Mouse (Mus musculus): ENCODE results near the gene Kdm5b. TPM values are rescaled to one million over a fixed set of nuclear protein-coding genes. Genes with fewer than 3 reads are reported as not detected.

The Kdm5b gene
- polyA plus RNA-seq, 1 experiment from 2014 or later: 75.9 TPM

- Histone ChIP-seq H3K4me3 (ENCODE audit: low read length) (no peak overlapping the region), H3K27ac (ENCODE audit: low read depth, low read length) (no peak overlapping the region), H3K9me3 (ENCODE audit: control insufficient read depth, low read length) (no peaks in the 10 kb centered on the region), H3K9ac (ENCODE audit: low read depth, low read length) (no peak overlapping the region), H3K27me3 (ENCODE audit: control insufficient read depth, insufficient read depth, low read length) (no peaks in the 10 kb centered on the region), H3K4me1 (ENCODE audit: control insufficient read depth, insufficient read depth, low read length) (no peaks in the 10 kb centered on the region), H3K4me2 (replicated peaks; ENCODE audit: low read depth, low read length) (no peak overlapping the region), H3K36me3 (ENCODE audit: control insufficient read depth, insufficient read depth, low read length) (peaks cover 72% of the 10 kb centered on the region)
- 94% methylated on average over 2 of the region's 2 CpGs for WGBS
- no peak for ATAC-seq (ENCODE audit: low FRiP score, low TSS enrichment)
Observed at GRCm38 (mm10) chr1:134614988-134615387, 55.0 kb downstream of the Kdm5b start.

- H3K4me2 ChIP-seq (replicated peaks; ENCODE audit: low read depth, low read length): no peak overlapping the region
- no peak overlapping the region for H3K27ac ChIP-seq (ENCODE audit: low read depth, low read length)
- H3K9me3 ChIP-seq (ENCODE audit: control insufficient read depth, low read length): no peaks in the 10 kb centered on the region
- WGBS: 89% methylated on average over 9 of the region's 9 CpGs
- no peak overlapping the region for H3K4me3 ChIP-seq (ENCODE audit: low read length)
- H3K36me3 ChIP-seq (ENCODE audit: control insufficient read depth, insufficient read depth, low read length): peaks cover 83% of the 10 kb centered on the region
- H3K4me1 ChIP-seq (ENCODE audit: control insufficient read depth, insufficient read depth, low read length): no peaks in the 10 kb centered on the region
- no peak for ATAC-seq (ENCODE audit: low FRiP score, low TSS enrichment)
- no peak overlapping the region for H3K9ac ChIP-seq (ENCODE audit: low read depth, low read length)
- H3K27me3 ChIP-seq (ENCODE audit: control insufficient read depth, insufficient read depth, low read length): no peaks in the 10 kb centered on the region
Observed at GRCm38 (mm10) chr1:134617656-134618055, 57.7 kb downstream of the Kdm5b start.

GRCm38 (mm10) chr1:134625325-134625724 is 65.4 kb downstream of the Kdm5b start:
- 93% methylated on average over 4 of the region's 4 CpGs for WGBS
- Histone ChIP-seq H3K9ac (ENCODE audit: low read depth, low read length) (no peak overlapping the region), H3K36me3 (ENCODE audit: control insufficient read depth, insufficient read depth, low read length) (peaks cover 98% of the 10 kb centered on the region), H3K4me1 (ENCODE audit: control insufficient read depth, insufficient read depth, low read length) (no peaks in the 10 kb centered on the region), H3K9me3 (ENCODE audit: control insufficient read depth, low read length) (no peaks in the 10 kb centered on the region), H3K4me3 (ENCODE audit: low read length) (no peak overlapping the region), H3K27ac (ENCODE audit: low read depth, low read length) (no peak overlapping the region), H3K27me3 (ENCODE audit: control insufficient read depth, insufficient read depth, low read length) (no peaks in the 10 kb centered on the region), H3K4me2 (replicated peaks; ENCODE audit: low read depth, low read length) (no peak overlapping the region)
- ATAC-seq (ENCODE audit: low FRiP score, low TSS enrichment): no peak

- Histone ChIP-seq H3K4me2 (replicated peaks; ENCODE audit: low read depth, low read length) (no peak overlapping the region), H3K27me3 (ENCODE audit: control insufficient read depth, insufficient read depth, low read length) (no peaks in the 10 kb centered on the region), H3K9me3 (ENCODE audit: control insufficient read depth, low read length) (no peaks in the 10 kb centered on the region), H3K9ac (ENCODE audit: low read depth, low read length) (no peak overlapping the region), H3K27ac (ENCODE audit: low read depth, low read length) (no peak overlapping the region), H3K36me3 (ENCODE audit: control insufficient read depth, insufficient read depth, low read length) (peaks cover 93% of the 10 kb centered on the region), H3K4me3 (ENCODE audit: low read length) (no peak overlapping the region), H3K4me1 (ENCODE audit: control insufficient read depth, insufficient read depth, low read length) (no peaks in the 10 kb centered on the region)
- ATAC-seq (ENCODE audit: low FRiP score, low TSS enrichment): no peak
- WGBS: 92% methylated on average over 10 of the region's 10 CpGs
Observed at GRCm38 (mm10) chr1:134629455-134629854, 69.5 kb downstream of the Kdm5b start.

GRCm38 (mm10) chr1:134634296-134634695 is 74.3 kb downstream of the Kdm5b start:
- 80% methylated on average over 7 of the region's 7 CpGs for WGBS
- no peak overlapping the region for H3K4me3 ChIP-seq (ENCODE audit: low read length)
- ATAC-seq (ENCODE audit: low FRiP score, low TSS enrichment): no peak
- peaks cover 2% of the 10 kb centered on the region; the same call in 1 of the 2 replicates for H3K4me1 ChIP-seq (ENCODE audit: control insufficient read depth, insufficient read depth, low read length)
- H3K4me2 ChIP-seq (replicated peaks; ENCODE audit: low read depth, low read length): no peak overlapping the region
- no peaks in the 10 kb centered on the region for H3K27me3 ChIP-seq (ENCODE audit: control insufficient read depth, insufficient read depth, low read length)
- H3K9me3 ChIP-seq (ENCODE audit: control insufficient read depth, low read length): no peaks in the 10 kb centered on the region
- peaks cover 45% of the 10 kb centered on the region for H3K36me3 ChIP-seq (ENCODE audit: control insufficient read depth, insufficient read depth, low read length)
- H3K9ac ChIP-seq (ENCODE audit: low read depth, low read length): no peak overlapping the region
- H3K27ac ChIP-seq (ENCODE audit: low read depth, low read length): no peak overlapping the region

- peak; percentile 44 for ATAC-seq (ENCODE audit: low FRiP score, low TSS enrichment)
- peaks cover 26% of the 10 kb centered on the region for H3K36me3 ChIP-seq (ENCODE audit: control insufficient read depth, insufficient read depth, low read length)
- peaks cover 2% of the 10 kb centered on the region; the same call in 1 of the 2 replicates for H3K4me1 ChIP-seq (ENCODE audit: control insufficient read depth, insufficient read depth, low read length)
- no peaks in the 10 kb centered on the region for H3K9me3 ChIP-seq (ENCODE audit: control insufficient read depth, low read length)
- H3K27ac ChIP-seq (ENCODE audit: low read depth, low read length): no peak overlapping the region
- no peaks in the 10 kb centered on the region for H3K27me3 ChIP-seq (ENCODE audit: control insufficient read depth, insufficient read depth, low read length)
- H3K4me2 ChIP-seq (replicated peaks; ENCODE audit: low read depth, low read length): no peak overlapping the region
- H3K4me3 ChIP-seq (ENCODE audit: low read length): no peak overlapping the region
- 80% methylated on average over 3 of the region's 3 CpGs for WGBS
- H3K9ac ChIP-seq (ENCODE audit: low read depth, low read length): no peak overlapping the region
Observed at GRCm38 (mm10) chr1:134636245-134636644, 76.3 kb downstream of the Kdm5b start.

- Histone ChIP-seq H3K9ac (ENCODE audit: low read depth, low read length) (no peak overlapping the region), H3K4me1 (ENCODE audit: control insufficient read depth, insufficient read depth, low read length) (peaks cover 2% of the 10 kb centered on the region; the same call in 1 of the 2 replicates), H3K36me3 (ENCODE audit: control insufficient read depth, insufficient read depth, low read length) (peaks cover 22% of the 10 kb centered on the region), H3K4me2 (replicated peaks; ENCODE audit: low read depth, low read length) (no peak overlapping the region), H3K27me3 (ENCODE audit: control insufficient read depth, insufficient read depth, low read length) (no peaks in the 10 kb centered on the region), H3K4me3 (ENCODE audit: low read length) (no peak overlapping the region), H3K9me3 (ENCODE audit: control insufficient read depth, low read length) (no peaks in the 10 kb centered on the region), H3K27ac (ENCODE audit: low read depth, low read length) (no peak overlapping the region)
- WGBS: 14% methylated on average over 3 of the region's 3 CpGs
- ATAC-seq (ENCODE audit: low FRiP score, low TSS enrichment): no peak
Observed at GRCm38 (mm10) chr1:134636684-134637083, 76.7 kb downstream of the Kdm5b start.

- Histone ChIP-seq H3K9ac (ENCODE audit: low read depth, low read length) (no peak overlapping the region), H3K4me3 (ENCODE audit: low read length) (no peak overlapping the region), H3K36me3 (ENCODE audit: control insufficient read depth, insufficient read depth, low read length) (peaks cover 11% of the 10 kb centered on the region), H3K27me3 (ENCODE audit: control insufficient read depth, insufficient read depth, low read length) (no peaks in the 10 kb centered on the region), H3K4me1 (ENCODE audit: control insufficient read depth, insufficient read depth, low read length) (peaks cover 2% of the 10 kb centered on the region; the same call in 1 of the 2 replicates), H3K4me2 (replicated peaks; ENCODE audit: low read depth, low read length) (no peak overlapping the region), H3K9me3 (ENCODE audit: control insufficient read depth, low read length) (no peaks in the 10 kb centered on the region), H3K27ac (ENCODE audit: low read depth, low read length) (no peak overlapping the region)
- WGBS: 40% methylated on average over 3 of the region's 3 CpGs
- ATAC-seq (ENCODE audit: low FRiP score, low TSS enrichment): no peak
Observed at GRCm38 (mm10) chr1:134638041-134638440, 78.1 kb downstream of the Kdm5b start.

- Histone ChIP-seq H3K4me2 (replicated peaks; ENCODE audit: low read depth, low read length) (no peak overlapping the region), H3K9me3 (ENCODE audit: control insufficient read depth, low read length) (no peaks in the 10 kb centered on the region), H3K27me3 (ENCODE audit: control insufficient read depth, insufficient read depth, low read length) (no peaks in the 10 kb centered on the region), H3K4me3 (ENCODE audit: low read length) (no peak overlapping the region), H3K27ac (ENCODE audit: low read depth, low read length) (no peak overlapping the region), H3K4me1 (ENCODE audit: control insufficient read depth, insufficient read depth, low read length) (peaks cover 2% of the 10 kb centered on the region; the same call in 1 of the 2 replicates), H3K36me3 (ENCODE audit: control insufficient read depth, insufficient read depth, low read length) (peaks cover 6% of the 10 kb centered on the region), H3K9ac (ENCODE audit: low read depth, low read length) (no peak overlapping the region)
- no peak for ATAC-seq (ENCODE audit: low FRiP score, low TSS enrichment)
- 29% methylated on average over 7 of the region's 7 CpGs for WGBS
Observed at GRCm38 (mm10) chr1:134638522-134638921, 78.6 kb downstream of the Kdm5b start.
